Mouse (Mus musculus) midbrain, embryonic 11.5 days (tissue): ENCODE measurements at regions not wholly inside any gene's neighbourhood (a gene's known extent, or its start where the extent isn't known, plus 50 kb on each side); places are given as distances from the start of the nearest gene placed in this dataset.

ENCODE experiments used
- ATAC-seq: fragments of 200-750 bp; cut with Nextera tagmentation; 2 replicates; pipeline ENCODE4 v1.8.0; 2017; ENCODE audit warnings: moderate TSS enrichment, moderate library complexity; ENCODE audit not compliant: low FRiP score
- DNase-seq: peaks from one replicate; pipeline ENCODE4 v3.0.0; 2015; ENCODE audit warnings: low spot score; ENCODE audit errors: missing footprints
- H3K27ac ChIP-seq: fragments of 300-500 bp; sonication (generic); 2 replicates; pipeline ENCODE4 v1.5.1; 2014; ENCODE audit warnings: low read depth, low read length
- H3K27me3 ChIP-seq: fragments of 300-500 bp; sonication (generic); 2 replicates; pipeline ENCODE4 v1.6.1; 2014; ENCODE audit warnings: mild to moderate bottlenecking, low read length, moderate library complexity, mixed read lengths; ENCODE audit not compliant: control insufficient read depth, insufficient read depth
- H3K36me3 ChIP-seq: fragments of 300-500 bp; sonication (generic); 2 replicates; pipeline ENCODE4 v1.6.1; 2014; ENCODE audit warnings: mild to moderate bottlenecking, low read length, moderate library complexity, mixed read lengths; ENCODE audit not compliant: control insufficient read depth, insufficient read depth
- H3K4me1 ChIP-seq: fragments of 300-500 bp; sonication (generic); 2 replicates; pipeline ENCODE4 v1.6.1; 2014; ENCODE audit warnings: low read length; ENCODE audit not compliant: control insufficient read depth, insufficient read depth
- H3K4me2 ChIP-seq: fragments of 300-500 bp; sonication (generic); 2 replicates; pipeline ENCODE4 v1.6.1; 2014; ENCODE audit warnings: mild to moderate bottlenecking, moderate library complexity
- H3K4me3 ChIP-seq: fragments of 300-500 bp; sonication (generic); 2 replicates; pipeline ENCODE4 v1.5.1; 2014; ENCODE audit warnings: low read depth, low read length
- H3K9ac ChIP-seq: fragments of 300-500 bp; sonication (generic); 2 replicates; pipeline ENCODE4 v1.6.1; 2014; ENCODE audit warnings: low read length
- H3K9me3 ChIP-seq: fragments of 300-500 bp; sonication (generic); 2 replicates; pipeline ENCODE4 v1.6.1; 2016; ENCODE audit warnings: low read length; ENCODE audit not compliant: control insufficient read depth
- WGBS: fragments of 180-500 bp; shearing (Covaris S2); extraction: QIAGEN DNeasy Blood & Tissue Kit; methylation state at CpG from one replicate; pipeline ENCODE4 v1.1.7; 2014; 5-methylcytosine and 5-hydroxymethylcytosine counted together

DNA sequence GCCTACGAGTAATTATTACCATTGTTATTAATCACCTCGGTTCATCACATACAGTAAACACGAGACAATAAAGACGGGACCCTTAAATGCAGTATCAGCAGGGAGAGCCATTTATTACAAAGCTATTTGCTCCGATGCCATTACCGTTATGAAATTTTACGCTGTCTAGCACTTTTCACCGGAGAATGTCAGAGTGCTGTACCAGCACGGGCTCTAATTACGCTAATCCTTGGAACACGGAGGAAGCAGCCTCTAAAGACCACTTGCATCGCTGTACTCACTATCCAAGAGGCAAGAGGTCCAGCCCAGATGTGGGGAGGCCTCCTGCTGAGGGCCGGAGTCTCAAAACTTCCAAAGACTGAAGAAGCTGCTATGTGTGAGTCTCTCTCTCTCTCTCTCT, 79.2 kb upstream of the Jarid2 start:
- Histone ChIP-seq H3K27ac (no peak overlapping the region), H3K4me2 (no peak overlapping the region)
- no peak for DNase-seq

GRCm38 (mm10) chr13:44651259-44652238, 77.7 kb upstream of the Jarid2 start:
- DNase-seq (peak; percentile 87), ATAC-seq (no peak)
- Histone ChIP-seq H3K4me1 (peaks cover 10% of the 10 kb centered on the region; the same call in 1 of the 2 replicates), H3K9ac (no peak overlapping the region), H3K4me3 (no peak overlapping the region), H3K27ac (no peak overlapping the region), H3K27me3 (peaks cover 5% of the 10 kb centered on the region; the same call in 1 of the 2 replicates), H3K9me3 (no peaks in the 10 kb centered on the region), H3K4me2 (0 out of 2 replicates have a peak overlapping the region, but pooled peaks have one; percentile 22), H3K36me3 (no peaks in the 10 kb centered on the region)
- 14% methylated on average over 22 of the region's 22 CpGs for WGBS

More for the DNA sequence above, 79.2 kb upstream of the Jarid2 start:
- Histone ChIP-seq H3K9ac (no peak overlapping the region), H3K36me3 (no peaks in the 10 kb centered on the region), H3K27me3 (peaks cover 5% of the 10 kb centered on the region; the same call in 1 of the 2 replicates), H3K4me1 (peaks cover 10% of the 10 kb centered on the region; the same call in 1 of the 2 replicates), H3K9me3 (no peaks in the 10 kb centered on the region), H3K4me3 (no peak overlapping the region)
- WGBS = 29% methylated on average over 13 of the region's 13 CpGs
- no peak for ATAC-seq

DNA sequence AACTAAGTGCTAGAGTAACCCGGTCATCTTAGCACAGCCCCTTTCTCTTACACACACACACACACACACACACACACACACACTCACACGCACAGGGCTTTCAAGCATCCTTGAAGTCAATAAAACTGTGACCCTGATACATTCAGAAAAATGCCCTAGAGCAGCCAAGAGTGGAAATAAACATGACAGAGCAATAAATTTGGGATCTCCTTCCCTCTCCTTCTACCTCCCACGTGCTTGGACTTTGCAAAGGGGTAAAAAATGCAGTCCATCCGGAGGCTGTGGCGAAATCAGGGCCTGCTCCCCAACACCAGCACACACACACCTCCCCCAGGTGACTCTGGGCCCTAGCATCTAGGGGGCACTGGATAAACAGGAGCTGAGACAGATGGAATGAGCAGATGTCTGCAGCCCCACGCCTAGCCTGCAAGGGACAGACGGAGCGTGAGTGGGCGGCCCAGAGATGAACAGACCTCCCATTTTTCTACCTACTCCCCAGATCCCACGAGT, 71.3 kb upstream of the Jarid2 start:
- H3K27me3 ChIP-seq = no peaks in the 10 kb centered on the region
- ATAC-seq (no peak), DNase-seq (no peak)
- H3K36me3 ChIP-seq = no peaks in the 10 kb centered on the region
- H3K4me3 ChIP-seq = no peak overlapping the region
- no peak overlapping the region for H3K27ac ChIP-seq
- H3K9me3 ChIP-seq = no peaks in the 10 kb centered on the region
- 74% methylated on average over 10 of the region's 10 CpGs for WGBS
- H3K4me2 ChIP-seq = no peak overlapping the region
- H3K4me1 ChIP-seq = no peaks in the 10 kb centered on the region
- no peak overlapping the region for H3K9ac ChIP-seq

- ATAC-seq (no peak), DNase-seq (no peak)
- Histone ChIP-seq H3K4me1 (no peaks in the 10 kb centered on the region), H3K4me2 (no peak overlapping the region), H3K27me3 (no peaks in the 10 kb centered on the region), H3K36me3 (no peaks in the 10 kb centered on the region), H3K9me3 (no peaks in the 10 kb centered on the region), H3K9ac (no peak overlapping the region), H3K27ac (no peak overlapping the region), H3K4me3 (no peak overlapping the region)
- 79% methylated on average over 6 of the region's 6 CpGs for WGBS
Measured at GRCm38 (mm10) chr13:44659861-44660260, 69.4 kb upstream of the Jarid2 start.

DNA sequence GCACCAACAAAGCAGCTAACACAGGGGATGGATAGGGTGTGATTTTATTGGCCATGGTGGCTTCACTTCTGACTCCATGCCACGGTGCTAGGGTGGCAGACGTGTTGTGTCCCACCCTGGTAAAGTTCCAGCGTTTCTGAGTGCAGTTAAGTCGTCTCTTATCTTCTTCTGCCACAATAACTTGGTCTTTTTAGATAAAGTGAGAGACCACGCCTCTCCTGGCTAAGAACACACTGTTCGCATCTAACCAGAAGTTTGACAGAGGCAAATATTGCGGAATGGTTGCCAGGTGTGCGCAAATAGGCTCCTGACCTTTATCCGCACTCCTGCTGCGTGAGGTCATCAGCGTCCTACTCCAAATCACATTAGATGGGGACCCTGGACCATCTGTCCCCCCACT, 66.2 kb upstream of the Jarid2 start:
- Histone ChIP-seq H3K27ac (no peak overlapping the region), H3K36me3 (no peaks in the 10 kb centered on the region), H3K9ac (no peak overlapping the region), H3K9me3 (no peaks in the 10 kb centered on the region), H3K27me3 (no peaks in the 10 kb centered on the region), H3K4me2 (no peak overlapping the region), H3K4me3 (no peak overlapping the region), H3K4me1 (no peaks in the 10 kb centered on the region)
- 88% methylated on average over 11 of the region's 11 CpGs for WGBS
- ATAC-seq (no peak), DNase-seq (no peak)

GRCm38 (mm10) chr13:44663730-44664129, 65.5 kb upstream of the Jarid2 start:
- H3K27me3 ChIP-seq = no peaks in the 10 kb centered on the region
- 73% methylated on average over 7 of the region's 7 CpGs for WGBS
- no peak overlapping the region for H3K4me2 ChIP-seq
- no peak for ATAC-seq
- H3K9ac ChIP-seq = no peak overlapping the region
- DNase-seq = no peak
- no peak overlapping the region for H3K4me3 ChIP-seq
- no peak overlapping the region for H3K27ac ChIP-seq
- H3K4me1 ChIP-seq = no peaks in the 10 kb centered on the region
- no peaks in the 10 kb centered on the region for H3K36me3 ChIP-seq
- no peaks in the 10 kb centered on the region for H3K9me3 ChIP-seq

- Histone ChIP-seq H3K9me3 (no peaks in the 10 kb centered on the region), H3K4me2 (no peak overlapping the region), H3K27ac (no peak overlapping the region), H3K9ac (no peak overlapping the region), H3K4me1 (no peaks in the 10 kb centered on the region), H3K27me3 (no peaks in the 10 kb centered on the region), H3K36me3 (no peaks in the 10 kb centered on the region), H3K4me3 (no peak overlapping the region)
- 66% methylated on average over 6 of the region's 6 CpGs for WGBS
- DNase-seq (no peak), ATAC-seq (no peak)
Measured at GRCm38 (mm10) chr13:44669761-44670160, 59.5 kb upstream of the Jarid2 start.

DNA sequence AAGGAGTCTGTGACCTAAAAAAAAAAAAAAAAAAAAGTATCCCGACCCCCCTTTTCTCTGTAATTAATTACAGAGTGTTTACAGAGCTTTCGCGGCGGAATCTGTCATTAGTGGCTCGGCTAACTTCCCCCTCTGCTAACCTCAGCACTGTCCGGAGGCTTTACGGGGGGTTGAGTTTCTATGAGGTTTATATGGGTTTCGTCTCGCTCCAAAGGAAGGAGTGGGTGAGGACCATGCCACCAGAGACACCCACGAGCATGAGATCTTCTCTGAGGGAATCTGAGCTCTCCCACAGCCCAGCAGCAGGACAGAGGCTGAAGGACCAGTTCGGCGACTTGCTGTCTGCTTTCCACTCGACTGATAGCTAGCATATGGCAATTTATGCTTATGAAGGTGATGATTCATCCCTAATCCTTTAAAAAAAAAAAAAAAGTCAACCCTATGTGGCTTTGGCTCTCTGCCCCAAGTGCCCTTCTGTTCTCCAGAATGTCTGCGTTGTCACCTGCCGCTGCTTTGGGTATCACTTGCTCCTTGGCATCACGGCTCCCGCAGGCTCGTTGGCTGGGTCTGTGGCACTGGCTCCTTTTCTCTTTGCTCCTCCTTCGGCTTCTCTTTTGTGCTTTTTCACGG, 55.8 kb upstream of the Jarid2 start:
- H3K4me2 ChIP-seq = no peak overlapping the region
- H3K9me3 ChIP-seq = no peaks in the 10 kb centered on the region
- no peak for ATAC-seq
- H3K9ac ChIP-seq = no peak overlapping the region
- no peaks in the 10 kb centered on the region for H3K4me1 ChIP-seq
- H3K27me3 ChIP-seq = no peaks in the 10 kb centered on the region
- H3K36me3 ChIP-seq = no peaks in the 10 kb centered on the region
- no peak overlapping the region for H3K4me3 ChIP-seq
- no peak overlapping the region for H3K27ac ChIP-seq
- DNase-seq = no peak
- 41% methylated on average over 20 of the region's 20 CpGs for WGBS

DNA sequence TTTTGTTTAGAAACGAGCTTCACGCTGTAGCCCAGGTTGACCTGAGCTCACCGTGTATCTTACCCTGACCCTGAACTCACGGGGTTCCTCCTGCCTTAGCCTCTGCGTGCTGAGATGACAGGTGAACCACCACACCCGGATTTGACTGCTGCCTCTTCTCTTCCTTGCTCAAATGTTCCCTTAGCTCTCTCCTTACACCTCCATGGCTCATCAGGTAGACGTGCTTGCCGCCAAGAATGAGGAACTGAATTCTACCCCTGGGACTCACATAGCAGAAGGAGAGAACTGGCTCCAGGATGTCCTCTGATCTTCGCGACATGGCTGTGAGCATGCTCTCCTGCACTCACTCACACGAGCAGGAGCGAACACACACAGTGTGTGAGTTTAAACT, 55.3 kb upstream of the Jarid2 start:
- H3K4me2 ChIP-seq = no peak overlapping the region

More for the DNA sequence above, 55.3 kb upstream of the Jarid2 start:
- Histone ChIP-seq H3K27me3 (no peaks in the 10 kb centered on the region), H3K27ac (no peak overlapping the region), H3K9me3 (no peaks in the 10 kb centered on the region), H3K4me1 (no peaks in the 10 kb centered on the region), H3K36me3 (no peaks in the 10 kb centered on the region), H3K4me3 (no peak overlapping the region), H3K9ac (no peak overlapping the region)
- DNase-seq (no peak), ATAC-seq (no peak)
- WGBS = 39% methylated on average over 12 of the region's 12 CpGs
